Mouse (Mus musculus) liver (tissue): ENCODE measurements around the gene Dnal1.

Source experiments
- DNase-seq: peaks from one replicate; pipeline ENCODE4 v3.0.0-alpha.2; 2020; ENCODE audit warnings: mixed read lengths

Dnal1 gene

GRCm38 (mm10) chr12:84163586-84164110 is 49.5 kb downstream of the Dnal1 start:
- no peak for DNase-seq

DNA sequence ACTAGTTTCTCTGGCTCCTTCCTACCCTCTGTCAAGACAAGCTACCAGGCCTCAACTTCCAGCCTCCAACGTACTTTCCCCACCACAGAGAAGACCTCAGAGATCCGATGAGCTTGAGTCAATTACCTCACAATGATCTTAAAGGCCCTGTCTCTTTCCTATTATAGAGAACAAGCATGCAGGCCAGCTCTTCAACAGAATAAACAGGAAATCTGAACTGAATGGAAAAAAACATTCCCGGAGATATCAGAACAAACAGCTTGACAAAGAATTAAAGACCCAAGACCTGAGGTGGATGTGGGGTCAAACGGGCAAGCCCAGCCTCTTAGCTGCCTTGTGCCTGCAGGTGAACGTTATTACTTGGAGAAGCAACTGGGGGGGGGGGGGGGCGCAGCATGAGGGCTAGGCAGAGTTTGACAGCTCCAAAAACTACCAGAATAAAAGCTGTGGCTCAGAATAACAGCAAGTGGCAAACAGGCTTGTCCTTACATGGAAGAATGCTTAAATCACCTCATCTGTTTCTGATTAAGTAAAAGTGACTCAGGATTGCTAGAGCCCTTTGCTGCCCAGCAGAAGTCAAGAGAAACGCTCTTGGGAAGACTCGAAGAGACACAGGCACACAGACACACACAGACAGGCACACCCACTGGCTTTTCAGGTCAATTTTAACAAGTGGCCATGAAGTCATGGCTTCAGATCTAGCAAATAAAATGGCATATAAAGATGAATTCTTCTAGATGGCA is 51.6 kb downstream of the Dnal1 start:
- no peak for DNase-seq

DNA sequence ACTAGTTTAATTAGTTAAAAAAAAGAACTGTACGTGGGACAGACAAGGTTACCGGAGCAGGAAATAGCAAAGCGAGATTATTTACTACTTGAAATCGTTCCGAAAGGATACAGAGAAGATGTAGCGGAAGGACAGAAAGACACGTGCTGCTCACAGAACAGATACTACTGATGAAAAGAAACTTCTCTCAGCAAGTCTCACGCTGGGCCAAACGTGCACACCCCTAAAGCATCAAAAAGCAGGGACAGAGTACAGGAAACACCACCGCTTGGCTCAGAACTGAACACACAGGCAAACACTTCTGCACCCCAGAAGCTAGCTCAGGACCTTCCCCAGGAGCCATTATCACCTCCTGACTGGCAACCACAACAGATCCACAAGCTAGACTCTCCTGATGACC is 56.4 kb downstream of the Dnal1 start:
- DNase-seq: no peak

GRCm38 (mm10) chr12:84172216-84172615 is 58.0 kb downstream of the Dnal1 start:
- no peak for DNase-seq

DNA sequence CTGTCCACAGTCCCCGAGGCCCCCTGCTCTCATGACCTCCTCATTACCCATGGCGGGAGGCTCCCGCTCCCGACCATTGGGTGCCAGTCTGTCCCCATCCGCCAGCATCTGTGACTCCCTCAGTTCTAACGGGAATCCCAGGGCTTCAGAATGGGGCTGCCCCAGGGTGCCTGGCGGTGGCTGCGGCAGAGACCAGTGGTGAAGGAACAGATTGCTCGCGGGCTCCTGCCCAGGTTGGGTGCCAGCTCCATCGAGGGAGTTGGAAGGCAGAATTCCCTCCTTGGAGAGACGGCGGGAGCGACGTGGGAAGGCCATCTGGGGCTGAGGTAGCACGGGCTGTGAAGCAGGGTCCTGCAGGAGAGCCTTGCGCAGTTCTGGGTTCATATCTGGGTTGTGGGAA is 58.7 kb downstream of the Dnal1 start:
- DNase-seq: no peak

DNA sequence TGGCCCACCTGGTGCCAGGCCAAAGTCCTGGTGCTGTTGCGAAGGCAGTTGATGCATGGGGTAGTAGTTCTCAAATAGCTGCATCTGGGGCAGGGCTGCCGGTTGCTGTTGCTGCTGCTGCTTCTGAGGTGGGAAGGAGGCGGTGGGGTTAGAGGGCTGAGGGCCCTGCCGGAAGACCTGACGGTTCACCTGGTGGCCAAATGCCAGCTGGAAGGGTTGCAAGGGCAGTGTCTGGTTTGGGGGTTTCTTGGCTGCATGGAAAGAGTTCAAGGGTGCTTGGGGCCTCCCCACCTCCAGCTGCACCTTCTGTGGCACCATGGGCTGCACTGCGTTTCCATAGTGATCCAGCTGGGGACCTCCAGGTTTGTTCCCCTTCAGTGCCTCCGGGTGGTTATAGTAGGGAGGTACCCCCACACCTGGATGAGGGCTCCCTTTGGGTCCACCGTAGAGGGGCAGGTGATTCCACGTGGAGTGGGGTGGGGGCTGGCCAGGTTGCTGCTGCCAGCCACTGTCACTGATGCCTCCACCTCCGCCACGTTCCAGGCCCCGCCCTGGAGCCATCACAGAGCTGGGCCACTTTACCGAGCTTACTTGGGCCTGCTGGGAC is 59.2 kb downstream of the Dnal1 start:
- no peak for DNase-seq

DNA sequence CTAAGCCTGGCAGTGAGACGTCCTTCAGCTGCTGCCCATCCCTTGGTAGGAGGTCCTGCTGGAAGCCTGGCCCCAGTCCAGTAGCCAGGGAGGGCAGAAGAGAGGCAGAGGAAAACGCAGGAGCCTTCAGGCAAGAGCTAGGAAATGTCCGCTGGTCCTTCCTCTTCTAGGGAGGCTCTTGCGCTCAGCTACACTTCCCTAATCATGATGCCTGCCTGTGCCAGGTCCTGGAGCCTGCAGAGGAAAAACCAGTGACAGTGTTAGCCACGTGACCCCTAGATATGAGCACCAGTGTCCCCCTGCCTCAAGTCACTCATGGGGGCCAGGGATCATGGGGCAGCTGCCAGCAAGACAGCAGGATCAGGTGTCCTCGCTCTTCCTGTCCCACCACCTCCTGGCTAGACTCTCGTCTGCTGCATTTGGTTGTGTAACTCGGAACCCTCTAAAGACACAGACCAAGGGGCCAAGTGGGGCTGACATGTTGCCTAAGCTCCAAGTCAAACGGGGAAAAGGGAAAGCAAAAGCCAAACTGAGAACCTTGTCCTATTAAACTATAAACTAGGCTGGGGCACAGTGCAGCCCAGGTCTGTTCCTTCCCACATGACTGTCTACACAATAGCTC is 60.1 kb downstream of the Dnal1 start:
- DNase-seq: no peak

- DNase-seq: peak; percentile 71
Measured at GRCm38 (mm10) chr12:84174871-84175270, 60.7 kb downstream of the Dnal1 start.

DNA sequence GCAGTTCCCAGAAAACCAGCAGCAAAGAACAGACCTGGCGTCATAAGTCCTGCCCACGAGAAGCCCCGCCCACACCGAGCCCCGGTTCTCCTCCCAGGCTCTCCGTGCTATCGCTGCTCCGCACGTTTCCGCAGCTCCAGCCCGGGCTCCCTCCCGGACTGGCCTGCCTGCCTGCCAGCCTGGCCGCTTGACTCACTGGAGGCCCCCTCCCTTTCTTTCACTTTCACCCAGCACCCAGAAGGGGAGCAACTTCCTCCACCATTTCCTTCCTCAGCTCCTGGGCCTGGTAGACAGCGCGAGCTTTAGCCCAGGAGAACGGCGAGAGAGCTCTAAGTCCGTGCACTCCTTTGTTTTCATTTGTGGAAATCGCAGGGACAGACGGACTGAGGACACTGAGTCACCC is 61.5 kb downstream of the Dnal1 start:
- peak; percentile 99 for DNase-seq

- peak; percentile 66 for DNase-seq
Measured at GRCm38 (mm10) chr12:84176126-84176769, 62.1 kb downstream of the Dnal1 start.

DNA sequence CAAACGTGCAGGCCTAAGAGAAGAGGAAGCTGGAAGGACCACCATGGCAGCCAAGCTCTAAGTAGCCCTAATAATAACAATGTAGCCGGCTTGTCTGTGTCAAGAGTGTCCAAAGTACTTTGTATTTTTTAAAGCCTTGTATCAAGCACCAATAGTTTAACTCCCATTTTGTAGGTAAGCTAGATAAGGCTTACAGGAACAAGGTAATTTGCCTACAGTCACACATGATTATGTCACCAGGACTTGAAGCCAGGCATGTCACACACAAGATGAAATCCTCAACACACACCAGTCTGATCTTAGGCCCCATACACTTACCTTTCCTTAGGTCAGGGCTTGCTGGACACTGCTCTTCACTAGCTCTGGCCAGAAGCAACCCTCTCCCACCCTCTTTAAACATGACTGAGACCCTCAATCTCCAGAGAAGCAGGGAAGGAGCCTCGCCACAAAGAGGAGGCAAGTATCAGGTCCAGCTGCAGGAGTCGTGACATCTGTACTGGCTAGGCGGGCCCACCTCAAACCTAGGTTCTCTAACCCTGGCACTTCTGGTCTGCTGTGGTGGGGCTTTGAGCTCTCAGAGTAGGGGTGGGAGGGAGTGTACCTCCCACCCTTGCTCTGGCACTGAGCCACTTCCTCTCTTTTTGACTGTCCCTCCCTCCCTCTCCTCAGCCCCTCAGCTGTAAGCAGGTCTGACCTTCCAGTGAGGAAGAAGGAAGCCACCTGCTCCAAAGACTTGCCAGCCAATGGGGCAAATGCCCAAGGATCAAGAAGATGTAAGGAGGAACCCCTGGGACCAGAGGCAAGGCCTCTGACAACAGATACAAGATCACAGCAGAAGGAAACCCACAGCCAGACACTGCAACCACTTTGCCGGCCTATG is 63.0 kb downstream of the Dnal1 start:
- peak; percentile 39 for DNase-seq

DNA sequence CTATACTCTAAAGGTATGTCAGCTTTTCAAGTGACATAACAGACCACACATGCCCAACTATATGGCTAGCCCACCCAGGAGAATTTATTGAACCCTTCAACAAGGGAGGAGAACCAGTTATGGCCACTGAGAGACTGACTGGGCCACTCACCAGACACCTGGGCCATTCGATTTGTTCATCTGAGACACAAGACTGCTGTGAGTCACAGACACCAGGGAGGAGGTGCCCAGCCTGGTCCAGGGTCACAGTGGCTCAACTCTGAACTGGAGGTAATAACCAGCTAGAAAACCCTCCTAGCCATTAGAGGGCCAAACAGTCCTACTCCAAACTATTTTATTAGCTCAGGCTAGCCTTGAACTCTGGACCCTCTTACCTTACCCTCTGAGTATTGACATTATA is 63.9 kb downstream of the Dnal1 start:
- no peak for DNase-seq

- peak; percentile 38 for DNase-seq
Measured at GRCm38 (mm10) chr12:84178652-84179445, 64.7 kb downstream of the Dnal1 start.

DNA sequence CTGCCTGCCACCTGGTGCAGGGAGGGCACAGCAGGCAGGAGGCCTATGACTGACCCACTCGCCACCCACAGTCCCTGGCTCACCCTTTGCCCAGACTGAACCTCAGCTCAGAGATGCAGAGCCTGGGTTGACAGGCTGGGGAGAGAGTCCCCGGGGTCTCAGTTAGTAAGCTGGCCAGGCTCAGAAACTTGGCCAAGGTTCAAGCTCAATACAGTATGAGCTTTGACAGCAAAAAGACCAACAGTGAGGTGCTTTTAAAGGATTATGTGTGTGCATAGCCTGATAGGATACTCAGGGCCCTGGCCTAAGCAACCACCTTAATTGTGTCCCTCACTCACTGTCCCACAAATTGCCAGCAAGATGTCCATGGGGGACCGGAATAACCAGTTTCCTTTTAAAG is 65.9 kb downstream of the Dnal1 start:
- DNase-seq: no peak

GRCm38 (mm10) chr12:84180701-84181435 is 66.7 kb downstream of the Dnal1 start:
- peak; percentile 59 for DNase-seq

GRCm38 (mm10) chr12:84181999-84182398 is 67.8 kb downstream of the Dnal1 start:
- no peak for DNase-seq

GRCm38 (mm10) chr12:84184979-84185378 is 70.8 kb downstream of the Dnal1 start:
- DNase-seq: no peak

GRCm38 (mm10) chr12:84185547-84185946 is 71.4 kb downstream of the Dnal1 start:
- no peak for DNase-seq

DNA sequence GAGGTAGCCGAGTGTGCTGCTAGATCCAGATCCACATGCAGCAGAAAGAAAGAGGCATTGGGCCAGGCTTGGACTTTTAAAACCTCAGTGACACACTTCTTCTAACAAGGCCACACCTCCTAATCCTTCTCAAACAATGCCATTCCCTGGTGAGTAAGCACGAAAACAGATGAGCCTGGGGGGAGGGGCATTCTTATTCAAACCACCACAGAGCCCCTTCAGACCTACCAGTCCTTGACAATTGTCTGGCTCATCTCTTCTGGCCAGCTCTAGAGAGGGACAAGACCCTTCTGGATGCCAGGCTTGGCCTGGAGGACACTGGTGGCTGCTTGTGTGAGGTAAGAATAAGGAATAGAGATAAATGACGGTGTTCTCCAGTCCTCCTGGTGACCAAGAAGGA is 72.4 kb downstream of the Dnal1 start:
- no peak for DNase-seq

GRCm38 (mm10) chr12:84186950-84187349 is 72.8 kb downstream of the Dnal1 start:
- DNase-seq: no peak
